Mouse (Mus musculus) embryonic fibroblast, embryonic 13.5 days (primary cell): ENCODE measurements around the gene Trak2. TPM values are rescaled to one million over a fixed set of nuclear protein-coding genes. Genes with fewer than 3 reads are reported as not detected.

ENCODE experiments used
- H3K27ac ChIP-seq: 2 replicates; pipeline ENCODE4 v1.5.1; 2012; ENCODE audit warnings: low read length, control low read depth, inconsistent platforms; ENCODE audit not compliant: insufficient read depth
- H3K4me1 ChIP-seq: 2 replicates; pipeline ENCODE4 v1.6.1; 2011; ENCODE audit warnings: low read length; ENCODE audit not compliant: control insufficient read depth, insufficient read depth
- H3K4me3 ChIP-seq: 2 replicates; pipeline ENCODE4 v1.5.1; 2011; ENCODE audit warnings: mild to moderate bottlenecking, control low read depth, low read length; ENCODE audit not compliant: insufficient read depth
- CTCF ChIP-seq: IDR thresholded peaks from 2 replicates; pipeline ENCODE4 v1.5.1; 2011; ENCODE audit warnings: mild to moderate bottlenecking, control low read depth, low read length, moderate library complexity, borderline replicate concordance; ENCODE audit not compliant: insufficient read depth
- POLR2A ChIP-seq: IDR thresholded peaks from 2 replicates; pipeline ENCODE4 v1.6.1; 2011; ENCODE audit warnings: low read depth, mild to moderate bottlenecking, control low read depth, low read length, moderate library complexity
- polyA plus RNA-seq: library from polyadenylated mRNA; stranded (reverse); fragments of >200 nt; gene quantifications from 2 replicates; pipeline ENCODE4 v1.2.4, GENCODE M21; 2011; ENCODE audit warnings: low read depth; ENCODE audit not compliant: missing spikeins, insufficient read length

Gene Trak2
- 31.8 and 34.7 TPM in 2 replicates for polyA plus RNA-seq

DNA sequence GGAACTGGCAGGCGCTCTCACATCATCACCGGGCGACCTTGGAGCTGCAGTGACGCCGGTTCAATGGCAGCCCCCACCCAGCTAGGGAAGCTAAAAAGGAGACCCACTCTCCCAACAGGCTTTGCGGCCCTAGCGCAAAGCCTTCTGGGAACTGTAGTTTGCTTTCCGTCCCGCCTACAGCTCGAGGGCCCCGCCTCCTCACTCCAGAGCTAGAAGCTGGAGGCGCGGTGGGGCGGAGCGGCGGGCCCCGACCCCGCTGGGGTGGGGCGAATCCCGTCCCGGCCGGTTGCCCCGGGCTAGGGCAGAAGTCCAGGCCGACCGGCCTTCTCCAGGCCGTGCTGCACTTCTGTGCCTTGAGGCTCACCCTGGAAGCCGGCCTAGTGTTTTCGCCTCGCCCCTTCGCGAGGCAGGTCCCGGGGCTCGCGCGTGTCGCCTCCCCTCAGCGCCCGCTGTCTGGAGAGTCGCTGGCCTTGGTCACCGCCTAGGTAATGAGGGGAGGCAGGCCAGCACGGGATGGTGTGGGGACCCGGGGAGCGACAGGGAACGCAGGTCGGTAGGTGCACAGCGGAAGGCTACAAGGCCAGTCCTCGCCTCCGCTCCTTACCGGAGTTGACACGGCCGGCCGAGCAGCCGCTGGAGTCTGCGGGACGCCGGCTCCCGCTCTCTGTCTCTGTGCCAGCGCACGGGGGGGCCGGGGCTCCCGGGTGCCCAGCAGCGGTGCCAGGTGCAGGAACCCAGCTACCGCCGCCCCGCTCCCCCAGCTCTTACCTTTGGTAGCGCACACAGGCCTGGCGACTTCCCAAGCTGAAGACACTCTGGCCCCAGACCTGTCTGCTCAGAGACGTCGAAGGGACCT lies at the start of gene Trak2, which contains the start of gene Stradb:
TSS of gene Trak2 (minus strand) at position 65 of the 856 bp plus-strand sequence.
TSS of gene Stradb (plus strand) at position 157 of the 856 bp plus-strand sequence.
- peak within 1 kb of the TSS; percentile 38; the same call in 1 of the 2 replicates for H3K27ac ChIP-seq
- peaks cover 6% of the 10 kb centered on the region; the same call in 1 of the 2 replicates for H3K4me1 ChIP-seq
- TF ChIP-seq POLR2A (peak; percentile 77), CTCF (no peak)
- peak within 1 kb of the TSS; percentile 90 for H3K4me3 ChIP-seq

- Histone ChIP-seq H3K4me1 (no peaks in the 10 kb centered on the region), H3K27ac (no peak overlapping the region), H3K4me3 (no peak overlapping the region)
- no peak for TF ChIP-seq POLR2A
- no peak for TF ChIP-seq CTCF
Observed at GRCm38 (mm10) chr1:59021556-59021955, 48.3 kb upstream of the Trak2 start.

GRCm38 (mm10) chr1:59009250-59009649 lies 36.0 kb upstream of the Trak2 start:
- Histone ChIP-seq H3K27ac (no peak overlapping the region), H3K4me1 (no peaks in the 10 kb centered on the region), H3K4me3 (no peak overlapping the region)
- TF ChIP-seq POLR2A: no peak
- no peak for TF ChIP-seq CTCF

- TF ChIP-seq CTCF (no peak), POLR2A (no peak)
- H3K4me3 ChIP-seq: no peak overlapping the region
- H3K27ac ChIP-seq: no peak overlapping the region
- no peaks in the 10 kb centered on the region for H3K4me1 ChIP-seq
Observed at GRCm38 (mm10) chr1:58995313-58995712, 22.1 kb upstream of the Trak2 start.

DNA sequence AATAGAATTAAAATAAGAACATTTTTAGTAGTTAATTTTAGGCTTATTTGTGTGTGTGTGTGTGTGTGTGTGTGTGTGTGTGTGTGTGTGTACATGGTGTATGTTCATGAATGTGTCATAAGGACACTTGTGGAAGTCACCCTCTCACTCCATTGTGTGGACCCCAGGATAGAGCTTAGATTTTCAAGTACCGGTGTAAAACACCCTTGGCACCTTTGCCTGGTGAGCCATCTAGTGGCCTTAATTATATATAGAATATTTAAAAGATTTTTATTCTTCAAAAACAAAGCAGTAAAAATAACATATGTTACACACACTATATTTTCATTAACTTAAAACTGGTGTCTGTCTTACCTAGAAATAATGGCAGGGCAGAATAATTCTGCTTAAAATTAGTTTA lies 20.5 kb upstream of the Trak2 start:
- TF ChIP-seq CTCF: no peak
- no peak for TF ChIP-seq POLR2A
- H3K27ac ChIP-seq: no peak overlapping the region
- no peaks in the 10 kb centered on the region for H3K4me1 ChIP-seq
- H3K4me3 ChIP-seq: no peak overlapping the region

GRCm38 (mm10) chr1:58993144-58993543 lies 19.9 kb upstream of the Trak2 start:
- TF ChIP-seq CTCF (no peak), POLR2A (no peak)
- Histone ChIP-seq H3K4me1 (no peaks in the 10 kb centered on the region), H3K27ac (no peak overlapping the region), H3K4me3 (no peak overlapping the region)

GRCm38 (mm10) chr1:58984586-58984985 lies 11.4 kb upstream of the Trak2 start:
- Histone ChIP-seq H3K4me3 (no peak overlapping the region), H3K27ac (no peak overlapping the region), H3K4me1 (no peaks in the 10 kb centered on the region)
- no peak for TF ChIP-seq POLR2A
- no peak for TF ChIP-seq CTCF

- no peak overlapping the region for H3K4me3 ChIP-seq
Observed at GRCm38 (mm10) chr1:58982276-58982675, 9.0 kb upstream of the Trak2 start.

GRCm38 (mm10) chr1:58972851-58973365 lies 322 bp downstream of the Trak2 start:
- Histone ChIP-seq H3K4me3 (peak overlapping the region; percentile 90), H3K27ac (peak overlapping the region; percentile 30; the same call in 1 of the 2 replicates), H3K4me1 (peaks cover 6% of the 10 kb centered on the region; the same call in 1 of the 2 replicates)
- no peak for TF ChIP-seq POLR2A
- no peak for TF ChIP-seq CTCF

More at GRCm38 (mm10) chr1:58982276-58982675, 9.0 kb upstream of the Trak2 start:
- no peak for TF ChIP-seq POLR2A
- no peak for TF ChIP-seq CTCF
- Histone ChIP-seq H3K4me1 (no peaks in the 10 kb centered on the region), H3K27ac (no peak overlapping the region)

- no peak overlapping the region for H3K4me3 ChIP-seq
- peaks cover 6% of the 10 kb centered on the region; the same call in 1 of the 2 replicates for H3K4me1 ChIP-seq
- no peak overlapping the region for H3K27ac ChIP-seq
- TF ChIP-seq POLR2A: no peak
Observed at GRCm38 (mm10) chr1:58971097-58971496, 2.1 kb downstream of the Trak2 start.
